Mouse (Mus musculus) heart, embryonic 11.5 days (tissue): ENCODE results near the gene Lrrc8e. TPM values are rescaled to one million over a fixed set of nuclear protein-coding genes. Genes with fewer than 3 reads are reported as not detected.

ENCODE experiments used
- ATAC-seq: fragments of 200-750 bp; cut with Nextera tagmentation; replicated peaks from 2 replicates; pipeline ENCODE4 v1.8.0; 2017; ENCODE audit warnings: moderate library complexity; ENCODE audit not compliant: insufficient number of reproducible peaks, low FRiP score, low TSS enrichment
- H3K27ac ChIP-seq: fragments of 300-500 bp; sonication (generic); 2 replicates; pipeline ENCODE4 v1.5.1; 2014; ENCODE audit warnings: mild to moderate bottlenecking, low read depth, low read length
- H3K27me3 ChIP-seq: fragments of 300-500 bp; sonication (generic); 2 replicates; pipeline ENCODE4 v1.6.1; 2014; ENCODE audit warnings: mild to moderate bottlenecking, low read length, mixed read lengths; ENCODE audit not compliant: control insufficient read depth, insufficient read depth
- H3K36me3 ChIP-seq: fragments of 300-500 bp; sonication (generic); 2 replicates; pipeline ENCODE4 v1.6.1; 2014; ENCODE audit warnings: mild to moderate bottlenecking, low read length, moderate library complexity, mixed read lengths; ENCODE audit not compliant: control insufficient read depth, insufficient read depth
- H3K4me1 ChIP-seq: fragments of 300-500 bp; sonication (generic); 2 replicates; pipeline ENCODE4 v1.6.1; 2014; ENCODE audit warnings: low read length; ENCODE audit not compliant: control insufficient read depth, insufficient read depth
- H3K4me2 ChIP-seq: fragments of 300-500 bp; sonication (generic); 2 replicates; pipeline ENCODE4 v1.6.1; 2014; ENCODE audit warnings: mild to moderate bottlenecking, moderate library complexity
- H3K4me3 ChIP-seq: fragments of 300-500 bp; sonication (generic); 2 replicates; pipeline ENCODE4 v1.5.1; 2014; ENCODE audit warnings: low read depth, low read length
- H3K9ac ChIP-seq: fragments of 300-500 bp; sonication (generic); 2 replicates; pipeline ENCODE4 v1.6.1; 2014; ENCODE audit warnings: mild to moderate bottlenecking, low read depth, low read length, moderate library complexity
- H3K9me3 ChIP-seq: fragments of 300-500 bp; sonication (generic); replicated peaks from 2 replicates; pipeline ENCODE4 v1.6.1; 2016; ENCODE audit warnings: low read length; ENCODE audit not compliant: control insufficient read depth
- WGBS: fragments of 180-500 bp; shearing (Covaris S2); extraction: QIAGEN DNeasy Blood & Tissue Kit; methylation state at CpG from one replicate; pipeline ENCODE4 v1.1.7; 2014; ENCODE audit not compliant: insufficient replicate concordance; 5-methylcytosine and 5-hydroxymethylcytosine counted together
- polyA plus RNA-seq: library from polyadenylated mRNA; unstranded; fragments of >200 nt; fragmentation: Nextera tagmentation; extraction: Ambion mirVana; gene quantifications from 2 replicates; pipeline ENCODE4 v1.2.1, GENCODE M21; 2014

The Lrrc8e gene
- 0.06 TPM in 1 of 2 replicates, not detected in the other for polyA plus RNA-seq

DNA sequence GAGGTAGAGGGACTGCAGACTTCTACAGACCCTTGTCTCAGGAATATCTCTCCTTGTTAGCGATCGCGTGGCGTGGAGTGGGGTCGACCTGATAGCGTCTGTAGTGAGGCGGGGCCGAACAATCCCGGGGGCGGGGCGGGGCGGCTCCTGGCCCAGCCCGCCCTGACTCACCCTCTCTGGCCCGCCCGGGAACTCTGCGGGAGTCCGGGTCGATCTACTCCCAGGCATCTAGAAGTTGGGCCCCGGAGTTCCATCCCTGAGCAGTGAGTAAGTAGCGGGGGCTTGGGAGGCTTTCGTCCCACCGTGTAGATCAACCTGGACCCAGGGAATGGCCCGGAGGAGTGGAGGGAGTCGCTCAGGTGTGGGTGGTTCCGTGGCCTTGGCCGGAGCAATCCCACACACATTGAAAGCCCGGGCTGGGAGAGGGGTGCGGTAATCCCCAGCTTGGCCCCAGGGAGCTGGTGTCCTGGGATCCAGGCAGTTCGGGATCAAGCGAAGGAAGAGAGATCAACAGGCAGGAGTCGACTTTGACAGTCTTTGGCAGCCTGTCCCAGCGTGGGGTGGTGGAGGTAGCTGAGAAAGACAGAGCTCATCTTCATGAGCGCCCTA lies at the start of gene Lrrc8e:
Lrrc8e (plus strand) TSS at position 89 of the 609 bp plus-strand sequence.
- Histone ChIP-seq H3K4me2 (peak within 1 kb of the TSS; percentile 59), H3K9me3 (no peaks in the 10 kb centered on the region), H3K36me3 (no peaks in the 10 kb centered on the region), H3K4me1 (no peaks in the 10 kb centered on the region), H3K27ac (no peak within 1 kb of the TSS), H3K9ac (no peak within 1 kb of the TSS), H3K27me3 (peaks cover 31% of the 10 kb centered on the region), H3K4me3 (peak within 1 kb of the TSS; percentile 21)
- 4% methylated on average over 33 of the region's 33 CpGs for WGBS
- ATAC-seq = peak; percentile 63

DNA sequence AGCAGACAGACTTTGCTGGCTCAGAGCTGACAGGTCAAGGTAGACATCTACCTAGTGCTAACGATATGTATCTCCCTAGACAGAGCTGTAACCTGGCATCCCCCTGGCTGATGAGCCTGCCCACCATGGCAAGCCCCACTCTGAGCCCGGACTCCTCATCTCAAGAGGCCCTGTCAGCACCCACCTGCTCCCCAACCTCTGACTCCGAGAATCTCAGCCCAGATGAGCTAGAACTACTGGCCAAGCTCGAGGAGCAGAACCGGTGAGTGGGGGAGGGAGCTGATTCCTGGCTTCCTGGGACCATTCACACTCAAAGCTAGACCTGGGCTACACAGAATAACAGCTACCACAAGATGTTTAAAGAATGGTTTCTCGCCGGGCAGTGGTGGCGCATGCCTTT lies 43.2 kb upstream of the Lrrc8e start:
- 79% methylated on average over 8 of the region's 8 CpGs for WGBS

DNA sequence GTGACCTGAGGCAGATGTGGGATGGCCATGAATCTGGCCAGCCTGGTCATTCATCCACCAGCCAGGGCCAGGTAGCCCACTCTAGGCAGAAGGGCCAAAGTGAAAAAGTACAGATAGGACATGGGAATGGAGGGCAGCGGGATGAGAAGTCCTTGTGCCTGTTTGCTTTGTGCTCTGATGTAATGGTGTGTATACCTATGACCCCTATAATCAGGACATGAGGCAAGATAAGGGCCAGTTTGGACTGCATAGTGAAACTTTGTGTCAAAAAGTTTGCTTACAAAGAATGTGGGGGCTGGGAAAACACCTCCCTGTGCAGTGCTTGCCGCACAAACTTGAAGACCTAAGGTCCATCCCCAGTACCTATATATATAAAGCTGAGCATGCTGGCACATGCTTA lies 40.5 kb upstream of the Lrrc8e start:
- H3K9ac ChIP-seq = no peak overlapping the region
- H3K4me1 ChIP-seq = no peaks in the 10 kb centered on the region
- H3K4me3 ChIP-seq = no peak overlapping the region
- no peak overlapping the region for H3K4me2 ChIP-seq
- H3K27me3 ChIP-seq = no peaks in the 10 kb centered on the region
- H3K36me3 ChIP-seq = 0 out of 2 replicates have a peak, but pooled peaks cover 3% of the 10 kb centered on the region
- H3K27ac ChIP-seq = no peak overlapping the region
- WGBS = 89% methylated on average over 2 of the region's 2 CpGs
- no peaks in the 10 kb centered on the region for H3K9me3 ChIP-seq
- no peak for ATAC-seq

More for the DNA sequence above, 43.2 kb upstream of the Lrrc8e start:
- no peak overlapping the region for H3K4me3 ChIP-seq
- H3K9ac ChIP-seq = no peak overlapping the region
- H3K27ac ChIP-seq = no peak overlapping the region
- no peaks in the 10 kb centered on the region for H3K27me3 ChIP-seq
- H3K4me2 ChIP-seq = no peak overlapping the region
- H3K4me1 ChIP-seq = no peaks in the 10 kb centered on the region
- no peak for ATAC-seq
- no peaks in the 10 kb centered on the region for H3K9me3 ChIP-seq
- 0 out of 2 replicates have a peak, but pooled peaks cover 3% of the 10 kb centered on the region for H3K36me3 ChIP-seq

DNA sequence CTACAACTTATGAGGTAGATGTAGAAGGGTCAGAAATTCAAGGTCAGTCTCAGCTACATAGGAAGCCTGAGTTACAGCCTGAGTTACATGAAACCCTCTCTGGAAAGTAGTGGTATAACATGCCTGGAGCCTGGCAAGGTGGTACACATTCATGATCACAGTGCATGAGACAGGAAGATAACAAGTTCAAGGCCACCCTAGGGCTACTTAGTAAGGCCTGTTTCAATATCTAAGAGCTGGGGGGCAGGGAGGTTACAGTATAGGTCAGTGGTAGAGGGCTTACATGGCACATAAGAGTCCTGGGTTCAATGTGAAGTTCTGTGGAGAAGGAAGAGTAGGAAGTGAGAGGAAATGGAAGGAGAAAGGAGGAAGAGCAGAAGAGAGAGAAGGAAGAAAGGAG lies 38.0 kb upstream of the Lrrc8e start:
- H3K9me3 ChIP-seq = no peaks in the 10 kb centered on the region
- H3K27ac ChIP-seq = no peak overlapping the region
- H3K4me1 ChIP-seq = peaks cover 3% of the 10 kb centered on the region; the same call in 1 of the 2 replicates
- no peak overlapping the region for H3K9ac ChIP-seq
- ATAC-seq = no peak
- no peak overlapping the region for H3K4me3 ChIP-seq
- H3K27me3 ChIP-seq = no peaks in the 10 kb centered on the region
- no peak overlapping the region for H3K4me2 ChIP-seq
- 0 out of 2 replicates have a peak, but pooled peaks cover 3% of the 10 kb centered on the region for H3K36me3 ChIP-seq

DNA sequence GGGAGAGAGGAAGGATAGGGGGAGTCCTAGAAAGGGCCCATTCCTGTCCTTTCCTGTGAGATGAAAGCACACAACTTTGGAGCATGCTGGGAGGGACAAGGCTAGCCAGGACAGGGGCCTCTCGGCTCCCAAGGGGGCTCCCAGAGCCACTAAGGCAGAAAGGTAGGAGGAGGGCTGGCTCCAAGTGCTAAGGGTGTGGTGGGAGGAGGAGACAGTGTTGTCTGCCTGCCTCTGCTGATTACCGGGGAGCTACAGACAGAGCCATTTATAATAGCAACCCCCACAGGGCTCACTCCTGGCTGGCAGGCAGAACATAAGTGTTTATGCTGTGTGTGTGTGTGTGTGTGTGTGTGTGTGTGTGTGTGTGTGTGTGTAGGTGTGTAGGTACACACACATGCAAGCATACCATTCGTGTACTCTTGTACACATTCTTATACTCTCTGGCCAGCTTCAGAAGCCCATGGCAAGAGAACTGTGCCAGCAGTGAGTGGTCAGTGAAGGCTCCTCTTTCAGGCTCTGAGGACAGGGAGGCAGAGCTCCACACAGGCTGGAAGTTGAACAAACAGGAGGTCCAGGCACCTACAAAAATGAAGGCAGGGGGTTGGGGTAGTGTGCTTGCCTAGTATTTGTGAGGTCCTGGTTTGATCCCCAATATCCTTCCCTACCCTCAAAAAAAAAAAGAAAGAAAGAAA lies 37.5 kb upstream of the Lrrc8e start:
- Histone ChIP-seq H3K36me3 (0 out of 2 replicates have a peak, but pooled peaks cover 3% of the 10 kb centered on the region), H3K9me3 (no peaks in the 10 kb centered on the region)

DNA sequence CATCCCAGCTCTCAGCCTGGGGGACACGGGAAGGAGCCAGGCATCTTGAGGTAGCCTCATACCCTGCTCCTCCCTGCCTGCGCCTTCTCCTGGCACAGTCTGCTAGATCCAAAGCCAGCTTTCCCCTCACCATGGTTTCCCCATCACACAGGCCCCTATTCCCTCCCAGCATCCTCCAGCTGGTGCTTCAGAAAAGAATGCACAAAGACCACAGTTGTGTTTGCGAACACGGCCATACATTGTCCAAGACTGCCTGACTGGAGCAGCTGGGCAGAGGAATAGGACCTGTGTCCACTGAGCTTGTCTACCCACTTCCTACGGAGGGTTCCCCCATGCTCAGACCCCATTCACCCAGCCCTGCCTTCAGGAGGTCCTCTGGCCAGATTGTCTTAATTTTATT lies 34.3 kb upstream of the Lrrc8e start:
- Histone ChIP-seq H3K9me3 (no peaks in the 10 kb centered on the region), H3K4me1 (peaks cover 3% of the 10 kb centered on the region; the same call in 1 of the 2 replicates), H3K4me2 (no peak overlapping the region), H3K27ac (no peak overlapping the region), H3K27me3 (no peaks in the 10 kb centered on the region), H3K9ac (no peak overlapping the region), H3K4me3 (no peak overlapping the region), H3K36me3 (no peaks in the 10 kb centered on the region)
- no peak for ATAC-seq
- 60% methylated on average over 5 of the region's 5 CpGs for WGBS

More for the DNA sequence above, 37.5 kb upstream of the Lrrc8e start:
- Histone ChIP-seq H3K9ac (0 out of 2 replicates have a peak overlapping the region, but pooled peaks have one; percentile 28), H3K27ac (no peak overlapping the region), H3K27me3 (no peaks in the 10 kb centered on the region), H3K4me2 (no peak overlapping the region), H3K4me3 (no peak overlapping the region), H3K4me1 (peaks cover 3% of the 10 kb centered on the region; the same call in 1 of the 2 replicates)
- peak; percentile 80 for ATAC-seq
- 31% methylated on average over 3 of the region's 3 CpGs for WGBS

DNA sequence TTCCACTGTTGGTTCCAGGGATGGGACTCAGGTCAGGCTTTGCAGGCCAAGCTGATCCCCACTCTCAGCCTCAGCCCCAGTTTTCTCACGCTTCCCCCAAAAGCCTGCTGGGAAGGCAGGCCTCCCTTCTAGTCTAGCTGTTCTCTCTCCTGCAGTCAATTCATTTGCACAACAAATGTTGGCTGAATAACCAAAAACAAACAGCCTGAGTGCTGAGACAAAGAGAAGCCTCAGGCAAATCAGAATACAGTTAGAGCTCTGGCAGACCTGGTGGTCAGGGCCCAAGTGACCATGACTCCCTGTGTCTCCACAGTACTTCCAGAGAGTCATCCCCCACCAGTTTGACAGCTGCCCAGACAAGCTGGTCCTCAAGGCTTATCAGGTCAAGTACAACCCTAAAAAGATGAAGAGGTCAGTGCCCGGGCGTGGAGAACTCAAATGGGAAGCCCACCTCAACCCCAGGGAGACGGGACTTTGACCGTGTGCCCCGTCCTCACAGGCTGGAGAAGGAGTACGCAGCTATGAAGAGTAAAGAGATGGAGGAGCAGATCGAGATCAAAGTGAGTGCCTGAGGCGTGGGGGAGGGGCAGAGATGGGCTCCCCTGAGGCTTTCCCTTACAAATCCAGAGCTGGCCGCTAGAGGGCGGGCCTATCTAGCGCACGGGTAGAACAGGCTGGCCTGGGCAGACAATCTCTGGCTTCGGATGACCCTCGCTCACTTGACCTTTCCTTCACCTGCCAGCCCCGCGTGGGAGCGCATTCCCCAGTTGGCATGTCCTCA lies 33.6 kb upstream of the Lrrc8e start:
- Histone ChIP-seq H3K27ac (no peak overlapping the region), H3K9ac (no peak overlapping the region), H3K36me3 (no peaks in the 10 kb centered on the region), H3K27me3 (no peaks in the 10 kb centered on the region), H3K4me2 (peak overlapping the region; percentile 31), H3K9me3 (no peaks in the 10 kb centered on the region), H3K4me1 (peaks cover 3% of the 10 kb centered on the region; the same call in 1 of the 2 replicates), H3K4me3 (no peak overlapping the region)
- WGBS = 7% methylated on average over 18 of the region's 18 CpGs
- peak; percentile 72 for ATAC-seq

DNA sequence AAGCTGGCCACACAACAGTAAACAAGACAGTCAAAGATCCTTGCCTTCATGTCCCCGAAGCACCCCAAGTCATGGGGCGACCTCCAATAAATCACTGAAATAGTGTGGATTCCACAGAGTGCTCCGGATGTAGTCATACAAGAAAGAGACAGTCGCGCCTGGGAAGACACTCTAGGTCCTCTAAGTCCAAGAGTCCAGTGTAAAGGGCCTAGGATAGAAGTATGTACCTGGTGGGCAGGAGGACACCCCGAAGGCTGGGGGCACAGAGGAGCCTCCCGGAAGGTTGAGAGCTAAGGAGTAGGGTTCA lies 33.1 kb upstream of the Lrrc8e start:
- peaks cover 3% of the 10 kb centered on the region; the same call in 1 of the 2 replicates for H3K4me1 ChIP-seq
- no peak overlapping the region for H3K4me3 ChIP-seq
- H3K9me3 ChIP-seq = no peaks in the 10 kb centered on the region
- peak overlapping the region; percentile 31 for H3K4me2 ChIP-seq
- H3K36me3 ChIP-seq = no peaks in the 10 kb centered on the region
- WGBS = 48% methylated on average over 7 of the region's 7 CpGs
- no peaks in the 10 kb centered on the region for H3K27me3 ChIP-seq
- peak overlapping the region; percentile 6; the same call in 1 of the 2 replicates for H3K9ac ChIP-seq
- H3K27ac ChIP-seq = no peak overlapping the region
- ATAC-seq = no peak
